Mouse (Mus musculus): ENCODE data around the gene P2rx4. TPM values are rescaled to one million over a fixed set of nuclear protein-coding genes. Genes with fewer than 3 reads are reported as not detected.

The P2rx4 gene
- polyA plus RNA-seq, 1 experiment from 2014 or later = 12.3 TPM

GRCm38 (mm10) chr5:122756680-122757079 is 49.3 kb downstream of the P2rx4 start:
- WGBS = 88% methylated on average over 7 of the region's 7 CpGs
- Histone ChIP-seq H3K36me3 (ENCODE audit: control insufficient read depth, insufficient read depth, low read length) (peaks cover 31% of the 10 kb centered on the region), H3K4me3 (ENCODE audit: low read depth, low read length) (no peak overlapping the region), H3K9ac (replicated peaks; ENCODE audit: low read depth, low read length) (no peak overlapping the region), H3K4me2 (ENCODE audit: low read depth, low read length) (no peak overlapping the region), H3K27me3 (ENCODE audit: control insufficient read depth, insufficient read depth, low read length) (no peaks in the 10 kb centered on the region), H3K27ac (ENCODE audit: low read depth, low read length) (no peak overlapping the region), H3K9me3 (ENCODE audit: control insufficient read depth, low read length) (no peaks in the 10 kb centered on the region), H3K4me1 (ENCODE audit: control insufficient read depth, insufficient read depth, low read length) (no peaks in the 10 kb centered on the region)
- no peak for ATAC-seq (ENCODE audit: low read depth)

GRCm38 (mm10) chr5:122763271-122764031 is 56.1 kb downstream of the P2rx4 start:
- Histone ChIP-seq H3K9ac (replicated peaks; ENCODE audit: low read depth, low read length) (no peak overlapping the region), H3K36me3 (ENCODE audit: control insufficient read depth, insufficient read depth, low read length) (peaks cover 13% of the 10 kb centered on the region), H3K4me2 (ENCODE audit: low read depth, low read length) (no peak overlapping the region), H3K4me3 (ENCODE audit: low read depth, low read length) (no peak overlapping the region), H3K27me3 (ENCODE audit: control insufficient read depth, insufficient read depth, low read length) (no peaks in the 10 kb centered on the region), H3K4me1 (ENCODE audit: control insufficient read depth, insufficient read depth, low read length) (no peaks in the 10 kb centered on the region), H3K27ac (ENCODE audit: low read depth, low read length) (no peak overlapping the region), H3K9me3 (ENCODE audit: control insufficient read depth, low read length) (no peaks in the 10 kb centered on the region)
- no peak for ATAC-seq (ENCODE audit: low read depth)
- WGBS = 90% methylated on average over 29 of the region's 29 CpGs

- peaks cover 7% of the 10 kb centered on the region; the same call in 1 of the 2 replicates for H3K36me3 ChIP-seq (ENCODE audit: control insufficient read depth, insufficient read depth, low read length)
- H3K27ac ChIP-seq (ENCODE audit: low read depth, low read length) = no peak overlapping the region
- WGBS = 62% methylated on average over 10 of the region's 10 CpGs
- no peak overlapping the region for H3K4me2 ChIP-seq (ENCODE audit: low read depth, low read length)
- H3K4me1 ChIP-seq (ENCODE audit: control insufficient read depth, insufficient read depth, low read length) = no peaks in the 10 kb centered on the region
- H3K9me3 ChIP-seq (ENCODE audit: control insufficient read depth, low read length) = no peaks in the 10 kb centered on the region
- ATAC-seq (ENCODE audit: low read depth) = no peak
- H3K27me3 ChIP-seq (ENCODE audit: control insufficient read depth, insufficient read depth, low read length) = no peaks in the 10 kb centered on the region
- H3K4me3 ChIP-seq (ENCODE audit: low read depth, low read length) = no peak overlapping the region
- H3K9ac ChIP-seq (replicated peaks; ENCODE audit: low read depth, low read length) = no peak overlapping the region
Measured at GRCm38 (mm10) chr5:122764032-122764464, 56.7 kb downstream of the P2rx4 start.

- Histone ChIP-seq H3K4me3 (ENCODE audit: low read depth, low read length) (no peak overlapping the region), H3K9ac (replicated peaks; ENCODE audit: low read depth, low read length) (no peak overlapping the region), H3K4me2 (ENCODE audit: low read depth, low read length) (no peak overlapping the region), H3K9me3 (ENCODE audit: control insufficient read depth, low read length) (no peaks in the 10 kb centered on the region), H3K27ac (ENCODE audit: low read depth, low read length) (no peak overlapping the region), H3K4me1 (ENCODE audit: control insufficient read depth, insufficient read depth, low read length) (peaks cover 6% of the 10 kb centered on the region; the same call in 1 of the 2 replicates), H3K36me3 (ENCODE audit: control insufficient read depth, insufficient read depth, low read length) (peaks cover 2% of the 10 kb centered on the region; the same call in 1 of the 2 replicates), H3K27me3 (ENCODE audit: control insufficient read depth, insufficient read depth, low read length) (no peaks in the 10 kb centered on the region)
- ATAC-seq (ENCODE audit: low read depth) = no peak
- WGBS = 92% methylated on average over 11 of the region's 11 CpGs
Measured at GRCm38 (mm10) chr5:122767283-122767682, 59.9 kb downstream of the P2rx4 start.

- Histone ChIP-seq H3K9me3 (ENCODE audit: control insufficient read depth, low read length) (no peaks in the 10 kb centered on the region), H3K36me3 (ENCODE audit: control insufficient read depth, insufficient read depth, low read length) (no peaks in the 10 kb centered on the region), H3K4me3 (ENCODE audit: low read depth, low read length) (no peak overlapping the region), H3K27ac (ENCODE audit: low read depth, low read length) (no peak overlapping the region), H3K27me3 (ENCODE audit: control insufficient read depth, insufficient read depth, low read length) (no peaks in the 10 kb centered on the region), H3K9ac (replicated peaks; ENCODE audit: low read depth, low read length) (no peak overlapping the region), H3K4me2 (ENCODE audit: low read depth, low read length) (no peak overlapping the region), H3K4me1 (ENCODE audit: control insufficient read depth, insufficient read depth, low read length) (peaks cover 6% of the 10 kb centered on the region; the same call in 1 of the 2 replicates)
- no peak for ATAC-seq (ENCODE audit: low read depth)
- WGBS = 87% methylated on average over 15 of the region's 15 CpGs
Measured at GRCm38 (mm10) chr5:122769101-122769568, 61.8 kb downstream of the P2rx4 start.

- H3K9me3 ChIP-seq (ENCODE audit: control insufficient read depth, low read length) = no peaks in the 10 kb centered on the region
- no peaks in the 10 kb centered on the region for H3K36me3 ChIP-seq (ENCODE audit: control insufficient read depth, insufficient read depth, low read length)
- peaks cover 6% of the 10 kb centered on the region; the same call in 1 of the 2 replicates for H3K4me1 ChIP-seq (ENCODE audit: control insufficient read depth, insufficient read depth, low read length)
- no peaks in the 10 kb centered on the region for H3K27me3 ChIP-seq (ENCODE audit: control insufficient read depth, insufficient read depth, low read length)
- peak overlapping the region; percentile 28; the same call in 1 of the 2 replicates for H3K27ac ChIP-seq (ENCODE audit: low read depth, low read length)
- no peak overlapping the region for H3K9ac ChIP-seq (replicated peaks; ENCODE audit: low read depth, low read length)
- no peak overlapping the region for H3K4me3 ChIP-seq (ENCODE audit: low read depth, low read length)
- ATAC-seq (ENCODE audit: low read depth) = no peak
- WGBS = 75% methylated on average over 7 of the region's 7 CpGs
- no peak overlapping the region for H3K4me2 ChIP-seq (ENCODE audit: low read depth, low read length)
Measured at GRCm38 (mm10) chr5:122770304-122770703, 63.0 kb downstream of the P2rx4 start.

- H3K4me2 ChIP-seq (ENCODE audit: low read depth, low read length) = no peak overlapping the region
- no peaks in the 10 kb centered on the region for H3K9me3 ChIP-seq (ENCODE audit: control insufficient read depth, low read length)
- H3K9ac ChIP-seq (replicated peaks; ENCODE audit: low read depth, low read length) = no peak overlapping the region
- 55% methylated on average over 10 of the region's 10 CpGs for WGBS
- ATAC-seq (ENCODE audit: low read depth) = 0 out of 2 replicates have a peak, but pooled peaks have one; percentile 21
- peak overlapping the region; percentile 28; the same call in 1 of the 2 replicates for H3K27ac ChIP-seq (ENCODE audit: low read depth, low read length)
- H3K4me1 ChIP-seq (ENCODE audit: control insufficient read depth, insufficient read depth, low read length) = peaks cover 6% of the 10 kb centered on the region; the same call in 1 of the 2 replicates
- H3K27me3 ChIP-seq (ENCODE audit: control insufficient read depth, insufficient read depth, low read length) = no peaks in the 10 kb centered on the region
- no peaks in the 10 kb centered on the region for H3K36me3 ChIP-seq (ENCODE audit: control insufficient read depth, insufficient read depth, low read length)
- H3K4me3 ChIP-seq (ENCODE audit: low read depth, low read length) = no peak overlapping the region
Measured at GRCm38 (mm10) chr5:122770806-122771261, 63.5 kb downstream of the P2rx4 start.

- H3K4me1 ChIP-seq (ENCODE audit: control insufficient read depth, insufficient read depth, low read length) = peaks cover 6% of the 10 kb centered on the region; the same call in 1 of the 2 replicates
- H3K27me3 ChIP-seq (ENCODE audit: control insufficient read depth, insufficient read depth, low read length) = no peaks in the 10 kb centered on the region
- no peaks in the 10 kb centered on the region for H3K36me3 ChIP-seq (ENCODE audit: control insufficient read depth, insufficient read depth, low read length)
- no peak overlapping the region for H3K4me2 ChIP-seq (ENCODE audit: low read depth, low read length)
- no peak for ATAC-seq (ENCODE audit: low read depth)
- H3K27ac ChIP-seq (ENCODE audit: low read depth, low read length) = no peak overlapping the region
- H3K9ac ChIP-seq (replicated peaks; ENCODE audit: low read depth, low read length) = no peak overlapping the region
- H3K4me3 ChIP-seq (ENCODE audit: low read depth, low read length) = no peak overlapping the region
- 89% methylated on average over 9 of the region's 9 CpGs for WGBS
- H3K9me3 ChIP-seq (ENCODE audit: control insufficient read depth, low read length) = no peaks in the 10 kb centered on the region
Measured at GRCm38 (mm10) chr5:122771428-122771827, 64.1 kb downstream of the P2rx4 start.

GRCm38 (mm10) chr5:122773756-122774155 is 66.4 kb downstream of the P2rx4 start:
- H3K9me3 ChIP-seq (ENCODE audit: control insufficient read depth, low read length) = no peaks in the 10 kb centered on the region
- no peak overlapping the region for H3K4me3 ChIP-seq (ENCODE audit: low read depth, low read length)
- H3K27me3 ChIP-seq (ENCODE audit: control insufficient read depth, insufficient read depth, low read length) = no peaks in the 10 kb centered on the region
- no peak overlapping the region for H3K9ac ChIP-seq (replicated peaks; ENCODE audit: low read depth, low read length)
- WGBS = 85% methylated on average over 11 of the region's 11 CpGs
- H3K4me2 ChIP-seq (ENCODE audit: low read depth, low read length) = no peak overlapping the region
- H3K36me3 ChIP-seq (ENCODE audit: control insufficient read depth, insufficient read depth, low read length) = no peaks in the 10 kb centered on the region
- H3K27ac ChIP-seq (ENCODE audit: low read depth, low read length) = no peak overlapping the region
- peaks cover 6% of the 10 kb centered on the region; the same call in 1 of the 2 replicates for H3K4me1 ChIP-seq (ENCODE audit: control insufficient read depth, insufficient read depth, low read length)
- no peak for ATAC-seq (ENCODE audit: low read depth)

All from neural tube, embryonic 14.5 days (tissue).